Mouse (Mus musculus) ovary, postnatal 14 days (tissue): ENCODE measurements around the gene Pde4d.

Source experiments
- DNase-seq: peaks from one replicate; pipeline ENCODE4 v3.0.0; 2022; ENCODE audit warnings: low spot score

The Pde4d gene

DNA sequence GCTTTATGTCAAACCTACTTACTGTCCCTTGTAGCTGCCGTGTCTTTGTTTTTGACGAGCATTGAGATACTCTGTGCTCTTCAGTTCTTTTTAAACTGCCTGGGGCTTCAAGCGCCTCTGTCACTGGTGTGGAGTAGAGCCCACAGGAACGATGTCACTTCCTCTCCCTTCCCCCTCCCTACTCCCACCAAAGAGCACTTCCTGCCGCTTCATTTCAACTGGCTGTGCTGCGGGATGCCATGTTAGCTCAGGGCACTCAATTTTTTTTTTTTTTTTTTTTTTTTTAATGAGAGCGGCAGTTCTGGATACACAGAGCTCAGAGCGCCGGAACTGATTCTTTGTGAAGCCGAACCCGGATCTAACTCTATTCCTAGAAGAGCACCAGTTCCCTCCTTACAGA is 789.5 kb downstream of the Pde4d start:
- no peak for DNase-seq

DNA sequence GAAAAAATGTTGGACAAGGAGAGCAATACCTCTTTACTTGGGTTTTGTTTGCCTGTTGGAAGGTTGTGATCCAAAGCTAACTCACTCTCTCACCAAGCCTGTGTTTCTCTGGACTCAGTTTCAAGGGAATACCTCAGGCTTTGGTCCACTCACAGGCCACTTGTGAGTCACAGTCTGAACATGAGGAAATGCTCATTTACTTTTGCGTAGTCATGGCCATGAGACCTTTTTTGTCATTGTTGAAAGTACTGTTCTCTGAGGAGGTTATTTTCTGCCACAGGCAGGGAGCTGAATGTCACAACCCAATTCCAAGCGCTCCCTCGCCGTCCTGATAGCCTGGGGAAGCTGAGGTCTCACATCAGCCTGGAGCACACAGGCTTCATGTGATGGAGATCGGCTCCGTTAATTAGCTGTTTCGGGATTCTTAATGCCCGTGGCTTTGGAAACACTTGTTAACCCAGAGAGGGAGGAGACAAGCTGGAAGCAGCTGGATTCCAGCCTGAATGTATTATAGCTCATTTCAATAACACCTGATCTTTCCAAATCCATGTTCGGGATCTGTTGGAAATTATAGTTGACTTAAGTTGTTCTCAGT is 792.8 kb downstream of the Pde4d start:
- no peak for DNase-seq

DNA sequence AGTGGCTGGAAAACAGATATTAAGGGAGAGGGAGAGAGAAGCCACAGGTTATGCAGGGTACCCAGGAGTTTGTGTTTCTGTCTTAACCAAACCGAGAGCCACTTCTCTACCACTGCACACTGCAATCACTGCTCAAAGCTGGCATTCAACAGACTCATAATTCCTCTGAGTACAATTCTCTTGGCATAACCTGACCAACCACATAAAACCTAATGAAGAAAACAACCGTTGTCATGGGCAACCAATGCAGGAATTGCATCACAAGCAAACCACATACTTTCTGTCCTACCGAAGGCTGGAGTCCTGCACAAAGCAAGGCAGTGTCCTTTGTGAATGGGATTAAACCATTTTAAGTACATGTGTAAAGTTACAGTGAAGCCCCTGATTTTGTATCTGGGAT is 793.4 kb downstream of the Pde4d start:
- DNase-seq = no peak

DNA sequence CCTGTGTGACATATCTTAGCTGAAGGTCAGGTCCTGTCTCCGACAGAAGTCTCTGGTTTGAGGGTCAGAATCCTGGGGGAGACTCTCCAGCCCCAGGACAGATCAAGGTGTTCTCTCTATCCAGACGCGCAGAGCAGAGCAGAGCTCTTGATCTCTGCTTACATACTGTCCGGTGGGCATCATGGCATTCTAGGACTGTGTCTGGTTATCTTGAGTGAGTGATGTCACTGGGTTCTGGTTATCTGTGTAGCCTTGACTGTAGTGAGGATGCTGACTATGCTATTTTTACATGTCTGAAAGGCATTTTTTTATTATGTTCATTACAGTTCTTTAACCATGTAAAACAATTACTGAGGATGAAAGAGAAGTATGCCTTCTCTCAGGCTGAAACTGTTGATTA is 797.3 kb downstream of the Pde4d start:
- DNase-seq = no peak

DNA sequence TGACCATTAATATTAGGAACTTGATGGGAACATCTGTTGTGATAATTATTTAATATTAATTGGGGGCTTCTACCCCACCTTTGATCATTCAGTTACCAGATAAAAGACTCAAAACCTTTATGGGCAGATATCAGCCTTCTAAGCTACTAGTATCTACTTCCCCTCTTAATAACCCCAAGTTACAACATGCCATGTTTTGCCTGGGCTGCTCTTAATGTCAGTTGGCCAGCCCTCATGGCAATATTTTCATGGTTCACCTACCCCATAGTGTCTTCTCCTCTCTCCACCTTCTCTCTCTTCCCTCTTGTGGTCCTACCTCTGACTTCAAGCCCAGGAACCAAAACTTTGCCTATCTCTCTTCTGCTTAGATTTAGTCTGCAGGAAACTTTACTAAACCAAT is 799.6 kb downstream of the Pde4d start:
- no peak for DNase-seq

DNA sequence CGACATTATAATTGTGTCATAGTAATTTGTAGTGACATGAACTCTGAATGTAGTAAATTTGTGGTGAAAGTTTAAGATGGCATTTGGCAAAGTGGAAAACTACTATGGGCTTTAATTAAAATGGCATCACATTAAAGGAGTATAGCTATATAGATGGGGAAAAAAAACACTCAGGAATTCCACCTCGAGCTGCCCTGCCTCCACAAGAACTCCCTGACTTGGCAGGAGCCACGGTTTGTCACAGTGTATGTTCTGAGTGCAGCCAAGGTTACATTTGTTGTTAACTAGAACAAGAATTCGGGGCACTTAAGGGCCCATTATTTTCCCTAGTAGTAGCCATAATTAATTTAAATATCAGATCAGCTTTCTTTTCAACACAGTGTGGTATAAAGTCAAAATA is 805.9 kb downstream of the Pde4d start:
- no peak for DNase-seq

DNA sequence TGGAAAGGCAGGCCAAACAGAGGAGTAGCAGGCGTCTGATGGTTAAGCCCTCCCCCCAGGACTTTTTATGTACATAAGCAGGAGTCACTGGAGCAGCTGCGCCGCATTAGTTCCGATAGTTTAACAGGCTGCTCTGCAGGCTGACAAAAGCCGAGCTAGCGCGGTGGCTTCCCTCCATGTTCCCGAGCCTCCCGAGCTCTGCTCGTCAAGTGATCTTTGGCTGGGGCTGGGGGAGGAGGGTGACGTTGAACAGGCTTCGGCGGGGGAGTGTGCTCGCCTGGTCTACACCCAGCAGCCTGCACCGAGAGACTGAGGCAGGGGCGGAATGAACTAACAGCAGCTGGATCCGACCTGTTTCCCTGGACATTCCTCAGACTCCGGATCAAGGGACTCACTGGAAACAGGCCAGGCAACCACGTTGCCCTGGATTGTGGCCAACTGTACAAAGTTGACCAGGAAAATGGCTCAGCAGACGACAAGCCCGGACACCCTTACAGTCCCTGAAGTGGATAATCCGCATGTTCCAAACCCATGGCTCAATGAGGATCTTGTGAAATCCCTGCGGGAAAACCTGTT is 810.6 kb downstream of the Pde4d start:
- DNase-seq = peak; percentile 44

DNA sequence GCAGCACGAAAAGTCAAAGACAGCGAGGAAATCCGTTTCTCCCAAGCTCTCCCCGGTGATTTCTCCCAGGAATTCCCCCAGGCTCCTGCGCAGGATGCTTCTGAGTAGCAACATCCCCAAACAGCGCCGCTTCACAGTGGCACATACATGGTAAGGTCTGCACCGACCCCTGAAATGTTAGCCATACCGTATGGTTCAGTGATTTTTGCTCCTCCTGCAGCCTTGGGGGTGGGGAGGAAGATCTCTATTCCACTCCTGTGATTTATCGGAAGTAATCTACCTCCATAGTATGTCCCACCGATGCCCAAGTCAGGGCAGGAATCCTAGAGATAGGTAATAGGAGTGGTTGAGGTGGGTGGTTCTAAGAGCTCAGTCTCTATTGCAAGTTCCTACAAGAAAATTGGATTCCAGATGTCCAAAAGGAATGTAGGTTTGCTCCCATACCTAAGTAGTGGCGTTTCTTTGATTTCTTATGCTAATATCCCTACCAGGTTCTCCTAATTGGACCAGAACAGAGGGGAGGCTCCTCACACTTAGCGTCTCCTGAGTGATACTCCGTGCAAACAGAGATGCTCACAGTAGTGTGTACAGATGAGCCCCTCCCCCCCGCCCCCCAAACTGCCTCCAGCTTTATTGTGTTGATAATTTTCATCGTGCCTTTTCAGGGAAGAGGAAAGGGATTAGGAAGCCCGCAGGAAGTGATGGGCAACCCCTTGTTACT is 811.2 kb downstream of the Pde4d start:
- DNase-seq = no peak

DNA sequence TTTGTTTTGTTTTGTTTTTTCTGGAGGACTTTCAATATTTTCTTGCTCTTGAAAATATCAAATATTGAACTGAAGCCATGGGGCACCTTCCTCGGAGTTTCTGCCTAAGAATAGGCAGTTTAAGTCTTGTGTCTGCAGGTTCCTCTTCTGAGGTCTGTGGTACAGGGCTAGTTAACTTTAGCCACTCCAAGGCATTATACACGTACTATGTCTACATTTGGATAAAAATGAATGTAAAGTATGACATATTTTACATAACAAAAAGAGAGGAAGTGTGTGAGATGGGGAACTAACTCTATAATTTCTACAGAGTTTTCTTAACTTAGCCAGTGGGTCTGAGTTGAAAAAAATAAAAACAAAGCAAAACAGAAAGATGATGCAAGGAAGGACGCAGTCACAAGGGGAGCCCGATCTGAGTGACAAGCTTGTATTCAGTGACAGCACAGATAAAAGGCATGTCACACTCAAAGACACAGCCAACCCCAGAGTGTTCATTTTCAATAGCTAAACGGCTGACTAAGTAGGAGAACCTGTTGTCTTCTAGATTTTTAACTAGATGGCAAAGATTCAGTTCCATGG is 812.0 kb downstream of the Pde4d start:
- DNase-seq = no peak

DNA sequence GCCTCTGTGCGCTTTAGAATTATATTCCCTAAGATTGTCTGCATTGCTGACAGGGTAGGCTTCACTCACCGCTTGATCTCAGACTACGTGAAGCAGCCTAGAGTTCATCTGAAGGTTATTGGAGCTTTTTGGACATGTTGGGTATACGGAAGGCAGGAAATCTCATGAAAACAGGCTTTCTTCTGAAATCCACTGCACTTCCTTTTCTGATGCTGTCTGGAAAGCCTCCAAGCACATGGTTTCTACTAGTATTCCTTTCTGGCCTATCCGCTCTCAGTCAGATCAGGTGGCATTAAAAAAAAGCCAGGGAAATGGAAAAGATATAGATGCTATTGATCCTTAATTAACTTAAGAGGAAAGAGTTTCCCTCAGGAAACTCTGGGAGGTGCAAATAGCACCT is 812.8 kb downstream of the Pde4d start:
- no peak for DNase-seq

DNA sequence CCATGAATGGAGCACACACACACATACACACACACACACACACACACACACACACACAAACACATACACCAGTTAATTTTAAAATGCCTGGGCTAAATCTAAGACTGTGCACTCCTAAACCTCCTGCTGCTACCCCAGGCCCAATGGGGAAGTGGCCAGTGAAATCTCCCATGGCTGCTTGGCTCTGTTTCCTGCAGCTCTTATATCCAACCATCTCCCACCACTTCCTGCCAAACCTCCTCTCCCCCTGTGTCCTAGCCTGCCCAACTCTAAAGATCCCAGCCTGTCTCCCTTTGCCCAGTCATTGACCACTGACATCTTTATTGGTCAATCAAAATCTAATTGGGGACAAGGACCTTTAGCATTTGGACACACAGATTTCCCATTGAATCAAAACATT is 814.1 kb downstream of the Pde4d start:
- DNase-seq = no peak

DNA sequence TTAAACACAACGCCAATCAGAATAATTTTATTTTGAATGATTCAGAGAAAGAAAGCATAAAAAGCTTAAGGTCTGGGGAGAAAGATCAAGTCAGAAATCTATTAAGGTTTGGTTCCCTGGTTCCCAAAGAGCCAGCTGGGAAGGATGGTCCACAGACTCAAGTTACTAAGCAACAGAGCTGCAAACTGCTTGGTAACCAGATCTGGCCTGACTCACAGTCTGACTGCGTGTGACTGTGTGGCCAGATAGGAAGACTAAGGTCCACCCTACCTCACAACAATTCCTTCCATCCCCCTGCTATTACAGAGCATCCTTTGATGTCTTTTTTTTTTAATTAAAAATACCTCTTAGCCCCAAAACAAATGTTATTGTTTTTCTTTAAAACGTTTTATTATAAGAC is 818.5 kb downstream of the Pde4d start:
- DNase-seq = no peak

DNA sequence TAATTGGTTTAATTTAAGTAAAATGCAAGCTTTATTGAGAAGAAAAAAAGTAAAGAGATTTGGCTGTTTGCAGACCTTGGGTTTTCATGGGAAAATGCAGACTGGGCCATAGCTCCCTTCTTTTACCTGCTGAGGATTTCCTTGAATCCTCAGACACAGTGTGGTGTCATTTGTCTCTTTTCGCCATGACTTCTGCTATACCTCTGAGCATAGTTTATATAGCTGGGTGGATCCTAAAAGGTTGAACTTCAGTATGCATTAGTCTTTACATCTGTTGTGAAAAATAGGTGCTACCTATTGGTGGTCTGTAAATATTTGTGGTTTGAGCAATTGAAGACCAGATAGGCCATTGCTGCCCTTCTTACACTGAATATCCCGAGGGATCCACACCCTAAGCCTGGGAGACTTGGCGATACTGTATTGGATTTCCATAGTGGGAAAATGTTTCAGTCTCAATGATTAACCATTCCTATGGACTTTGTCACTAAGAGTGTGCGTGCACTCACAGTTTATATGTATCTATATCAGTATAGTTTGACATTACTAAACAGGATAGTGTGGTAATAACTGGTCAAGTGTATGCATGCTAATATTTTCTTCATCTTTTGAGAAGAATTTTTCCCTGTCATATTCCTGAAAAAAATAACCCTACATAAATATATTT is 819.0 kb downstream of the Pde4d start:
- DNase-seq = no peak

DNA sequence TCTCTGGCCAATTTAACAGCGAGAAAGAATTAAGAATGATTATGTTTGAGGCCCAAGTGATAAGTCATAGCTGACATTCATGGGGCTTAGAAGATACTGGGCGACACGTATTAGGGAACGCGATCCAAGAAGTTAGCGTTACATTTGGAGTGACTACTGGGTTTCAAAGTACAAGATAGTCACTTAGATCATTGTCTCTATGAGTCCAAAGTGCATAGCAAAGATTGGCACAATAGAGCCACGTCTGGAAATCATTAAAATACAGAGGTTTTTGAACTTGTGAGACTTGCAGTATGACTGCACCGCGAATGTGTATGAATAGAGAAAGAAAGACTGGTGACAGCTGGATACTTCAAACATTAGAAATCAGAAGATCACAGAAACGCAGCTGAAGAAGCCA is 825.1 kb downstream of the Pde4d start:
- no peak for DNase-seq

DNA sequence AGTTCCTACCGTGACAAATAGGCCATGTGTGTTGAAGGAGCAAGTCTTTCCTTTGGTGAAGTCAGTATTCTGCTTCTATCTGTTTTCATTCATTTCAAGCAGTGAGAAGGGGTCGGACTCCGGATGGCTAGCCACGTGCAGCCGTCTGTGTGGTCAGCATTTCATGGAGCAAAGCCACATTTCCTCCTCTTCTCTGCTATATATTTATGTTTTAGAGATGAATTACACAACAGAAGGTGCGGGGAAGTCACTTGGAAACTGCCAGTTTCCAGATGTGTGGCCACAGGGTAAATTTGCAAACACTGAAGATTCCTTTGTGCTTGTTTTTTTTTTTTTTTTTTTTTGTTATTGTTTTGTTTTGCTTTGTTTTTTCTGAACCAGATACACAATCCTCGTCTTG is 828.0 kb downstream of the Pde4d start:
- no peak for DNase-seq

DNA sequence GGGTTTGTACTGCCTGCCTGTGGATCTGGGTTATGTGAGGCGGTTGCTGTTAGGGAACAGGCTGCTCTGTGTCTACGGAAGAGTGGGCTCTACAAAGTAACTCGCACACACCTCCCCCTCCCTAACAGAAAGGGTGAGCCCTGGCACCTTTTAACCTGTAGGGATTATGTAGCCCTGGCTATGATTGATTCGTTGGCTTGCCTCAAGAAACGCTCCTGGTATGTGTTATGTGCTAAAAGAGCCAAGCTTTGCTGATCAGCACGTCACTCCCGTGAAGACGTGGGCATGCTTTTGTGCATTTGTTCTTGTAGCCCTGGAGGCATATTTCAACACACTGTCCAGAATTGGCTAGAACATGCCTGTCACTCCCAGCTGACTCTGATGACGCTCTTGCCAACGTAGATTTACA is 828.8 kb downstream of the Pde4d start:
- no peak for DNase-seq

DNA sequence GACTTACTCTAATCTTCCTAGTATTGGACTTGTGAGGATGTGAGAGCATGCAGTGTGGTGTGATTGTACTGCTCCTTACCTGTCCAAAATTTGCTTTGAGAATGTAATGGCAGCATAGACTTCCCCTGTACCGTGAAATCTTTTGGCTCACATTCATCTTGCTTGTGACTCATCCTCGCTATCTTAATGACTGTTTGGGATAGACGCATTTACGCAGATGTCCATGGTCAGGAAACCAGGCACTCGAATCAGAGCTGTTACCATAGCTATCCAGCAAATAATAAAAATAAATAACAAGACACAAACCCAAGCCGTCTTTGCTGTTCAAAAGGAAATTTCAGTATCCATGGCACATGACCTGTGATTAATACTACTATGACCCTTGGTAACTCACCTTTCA is 829.5 kb downstream of the Pde4d start:
- no peak for DNase-seq

DNA sequence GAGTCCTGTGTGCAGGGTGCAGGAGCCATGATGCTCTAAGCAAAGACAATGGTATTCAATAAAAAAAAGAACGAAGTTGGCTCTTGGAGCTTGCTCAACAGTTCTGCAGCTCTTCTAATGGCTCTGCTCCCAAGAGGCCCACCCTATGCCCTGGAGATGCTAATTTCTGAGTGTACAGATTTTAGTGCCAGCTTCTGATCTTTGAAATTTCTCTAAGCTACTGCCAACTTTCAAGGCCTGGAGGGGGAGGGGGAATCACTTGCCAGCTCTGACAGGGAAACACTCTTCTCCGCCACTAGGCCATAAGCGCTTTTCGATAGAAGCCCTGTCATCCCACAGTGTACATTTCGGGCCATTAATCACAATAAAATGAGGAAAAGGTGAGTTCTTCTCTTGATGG is 830.7 kb downstream of the Pde4d start:
- no peak for DNase-seq

DNA sequence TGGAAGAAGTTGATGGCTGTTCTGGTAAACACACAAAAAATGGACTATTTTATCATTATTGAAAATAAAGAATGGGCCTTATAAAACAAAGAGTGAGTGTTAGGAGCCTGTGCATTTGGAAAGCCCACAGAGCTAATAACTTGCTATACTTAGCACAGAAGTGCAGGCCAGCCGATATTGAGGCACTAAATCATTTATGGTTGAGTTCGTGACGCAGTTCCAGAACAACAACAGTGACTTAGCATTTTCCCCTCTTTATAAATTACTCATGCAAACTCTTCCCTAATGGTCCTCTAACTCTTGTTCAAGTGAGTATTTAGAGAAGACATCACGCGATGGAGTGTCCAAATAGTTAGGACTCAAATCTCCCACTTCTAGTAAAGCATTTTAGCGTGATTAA is 837.7 kb downstream of the Pde4d start:
- no peak for DNase-seq

DNA sequence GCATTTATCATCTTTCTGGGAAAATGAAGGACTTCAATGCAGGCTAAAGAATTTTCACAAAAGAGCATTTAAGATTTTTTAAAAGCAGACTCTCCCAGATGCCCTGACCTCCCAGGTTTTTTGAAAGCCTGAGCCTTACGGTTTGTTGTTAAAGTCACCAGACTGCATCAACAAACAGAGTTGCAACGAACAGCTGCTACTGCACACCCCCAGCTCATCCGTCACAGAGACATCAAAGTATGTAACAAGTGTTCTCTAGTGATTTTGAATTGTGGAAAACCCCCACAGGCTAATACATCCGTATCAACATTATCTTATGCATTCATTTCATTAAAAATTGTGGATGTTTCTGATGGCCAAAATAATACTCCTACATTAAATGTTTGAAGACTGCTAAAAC is 841.2 kb downstream of the Pde4d start:
- no peak for DNase-seq

DNA sequence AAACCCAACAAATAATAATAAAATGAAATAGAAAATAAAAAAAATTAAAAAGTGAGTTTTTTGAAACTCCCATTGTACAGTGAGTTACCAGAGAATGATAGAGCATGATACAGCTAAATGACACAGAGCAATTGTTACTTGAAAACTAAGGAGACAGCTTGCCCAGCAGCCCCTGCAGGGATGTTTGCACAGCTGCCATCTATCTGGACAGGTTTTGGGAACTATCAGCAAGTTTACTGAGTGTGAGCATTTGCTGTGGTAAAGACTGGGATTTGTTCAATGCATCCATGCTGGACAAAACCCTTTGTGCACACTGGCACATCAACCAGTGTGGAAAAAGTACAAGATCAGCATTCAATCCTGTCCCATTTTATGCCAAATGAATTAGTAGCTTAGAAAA is 843.3 kb downstream of the Pde4d start:
- no peak for DNase-seq

DNA sequence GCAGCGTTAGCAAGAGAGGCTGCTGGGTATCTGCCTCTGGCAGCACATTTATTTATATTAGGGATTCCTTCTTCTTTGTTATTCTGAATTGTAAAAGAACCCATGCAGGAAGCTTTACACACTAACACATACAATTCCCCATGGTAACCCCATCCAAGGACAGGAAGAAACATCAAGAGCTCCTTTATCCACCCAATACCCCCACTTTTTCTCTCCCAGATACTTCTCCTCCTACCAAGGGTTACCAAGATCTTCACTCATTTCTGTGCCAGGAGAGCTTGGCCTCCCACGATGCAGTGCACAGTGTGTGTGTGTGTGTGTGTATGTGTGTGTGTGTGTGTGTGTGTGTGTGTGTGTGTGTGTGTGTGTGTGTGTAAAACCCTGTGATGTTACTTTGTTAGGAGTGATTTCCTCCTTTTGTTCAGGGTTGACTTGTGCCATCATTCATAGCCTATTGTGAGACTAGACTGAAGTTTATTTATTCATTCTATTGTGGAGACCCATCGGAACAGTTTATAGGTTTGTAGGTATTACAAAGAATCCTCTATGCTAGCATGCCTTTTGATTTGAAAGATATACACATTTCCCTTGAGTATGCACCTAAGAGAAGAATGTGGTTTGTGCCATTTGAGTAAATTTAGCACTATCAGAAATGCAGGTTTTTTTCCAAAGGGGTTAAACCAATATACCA is 846.7 kb downstream of the Pde4d start:
- DNase-seq = no peak
